Mouse (Mus musculus) kidney, postnatal 14 days (tissue): ENCODE results near the gene Efl1.

ENCODE experiments used
- DNase-seq: peaks from one replicate; pipeline ENCODE4 v3.0.0; 2022; ENCODE audit warnings: mixed read lengths

The Efl1 gene

GRCm38 (mm10) chr7:82819541-82819940, 171.1 kb downstream of the Efl1 start:
- no peak for DNase-seq

GRCm38 (mm10) chr7:82820661-82821060, 172.2 kb downstream of the Efl1 start:
- no peak for DNase-seq

GRCm38 (mm10) chr7:82821501-82821900, 173.1 kb downstream of the Efl1 start:
- no peak for DNase-seq

GRCm38 (mm10) chr7:82822528-82822927, 174.1 kb downstream of the Efl1 start:
- no peak for DNase-seq
